Mouse (Mus musculus) spleen, postnatal 0 days (tissue): ENCODE data around the gene Spert. TPM values are rescaled to one million over a fixed set of nuclear protein-coding genes. Genes with fewer than 3 reads are reported as not detected.

Experiments used
- polyA plus RNA-seq: library from polyadenylated mRNA; unstranded; fragments of >200 nt; fragmentation: Nextera tagmentation; extraction: Ambion mirVana; gene quantifications from 2 replicates; pipeline ENCODE4 v1.2.1, GENCODE M21; 2015

Spert gene
- polyA plus RNA-seq, result not detected in 2 replicates

DNA sequence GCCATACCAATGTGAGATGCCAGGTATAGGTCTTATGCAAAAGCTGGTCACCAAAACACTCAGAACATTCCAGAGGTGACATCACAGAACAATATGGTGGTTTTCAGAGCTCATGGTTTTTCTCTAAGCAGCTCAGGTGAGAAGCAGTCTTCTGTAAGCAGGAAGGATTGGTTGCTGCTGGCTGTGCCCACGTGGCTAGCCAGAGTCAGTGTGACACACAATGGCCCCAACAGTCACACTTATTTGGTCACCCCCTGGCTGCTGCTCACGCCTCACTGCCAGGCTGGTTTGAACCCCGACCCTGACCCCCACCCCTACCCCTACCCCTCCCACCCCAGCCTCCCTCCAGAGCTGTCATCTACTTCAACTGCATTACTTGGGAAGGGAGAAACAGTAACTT, at the start of gene Spert:
Gene Spert (minus strand): TSS at position 139 of the 400 bp plus-strand sequence.

DNA sequence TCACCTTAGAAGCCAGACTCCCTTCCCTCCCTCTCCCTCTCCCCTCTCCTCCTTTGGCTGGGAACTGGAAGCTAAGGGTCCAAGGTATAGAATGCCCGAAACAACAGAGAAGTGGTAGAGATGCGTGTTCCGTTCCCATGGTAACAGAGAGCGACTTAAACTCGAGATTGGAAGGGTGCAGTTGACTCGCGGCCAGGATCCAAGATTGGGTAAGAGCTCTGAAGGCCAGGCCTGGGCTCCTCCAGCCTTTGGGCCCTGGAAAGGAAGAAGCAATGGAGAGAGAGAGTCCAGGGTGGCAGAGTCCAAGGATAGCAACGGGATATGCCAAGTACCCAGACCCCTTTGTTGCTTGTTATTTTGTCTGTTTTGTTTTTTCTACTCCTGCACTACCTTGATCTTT, 49.2 kb upstream of the Spert start, which contains the start of gene Erich6b:
Gene Erich6b (plus strand): TSS at position 180 of the 400 bp plus-strand sequence.

Other genes with a start within 250 kb of the Spert start
- gene Siah3, start 137.1 kb downstream of the Spert start, polyA plus RNA-seq, result 0.28 and 0.35 TPM in 2 replicates
- gene Erich6b, start 49.1 kb upstream of the Spert start, polyA plus RNA-seq, result not detected in 2 replicates
- gene Cog3, start 161.4 kb upstream of the Spert start, polyA plus RNA-seq, result 9.5 and 11.5 TPM in 2 replicates
- 4.6 and 5.6 TPM in 2 replicates for gene Slc25a30, start 193.9 kb upstream of the Spert start, polyA plus RNA-seq